Comparison of ENCODE assay signal across 18 mouse cellular contexts in genomic region chr1:144120042-144120441, GRCm38 (mm10). TPM values are rescaled to one million over a fixed set of nuclear protein-coding genes. Genes with fewer than 3 reads are reported as not detected.
"Had no signal": no experiment of that assay in that cellular context is flagged by ENCODE, and none has a peak within 500 bp of the region (broad histone marks: within the 10 kb centered on the region; RNA-seq: fewer than 3 reads in every experiment).

No protein-coding gene starts in this region.

- H3K36me3 ChIP-seq: liver, embryonic 13.5 days; liver, embryonic 15.5 days; midbrain, embryonic 13.5 days; midbrain, embryonic 15.5 days; neural tube, embryonic 12.5 days; stomach, embryonic 15.5 days had no signal

- H3K4me1 ChIP-seq: liver, embryonic 13.5 days; liver, embryonic 15.5 days; megakaryocyte, embryonic 14.5 days; midbrain, embryonic 13.5 days; midbrain, embryonic 15.5 days; neural tube, embryonic 12.5 days; stomach, embryonic 15.5 days had no signal

- H3K27ac ChIP-seq: liver, embryonic 13.5 days; liver, embryonic 15.5 days; macrophage; midbrain, embryonic 13.5 days; midbrain, embryonic 15.5 days; neural tube, embryonic 12.5 days; stomach, embryonic 15.5 days; stomach, postnatal 0 days had no signal

- H3K27me3 ChIP-seq: liver, embryonic 13.5 days; liver, embryonic 15.5 days; megakaryocyte, embryonic 14.5 days; midbrain, embryonic 13.5 days; midbrain, embryonic 15.5 days; neural tube, embryonic 12.5 days; stomach, embryonic 15.5 days had no signal

- H3K4me2 ChIP-seq: liver, embryonic 13.5 days; liver, embryonic 15.5 days; midbrain, embryonic 11.5 days; midbrain, embryonic 13.5 days; midbrain, embryonic 15.5 days; neural tube, embryonic 12.5 days; stomach, embryonic 15.5 days had no signal

- ATAC-seq: liver, postnatal 0 days; midbrain, embryonic 13.5 days; midbrain, embryonic 15.5 days had no signal

- H3K9me3 ChIP-seq: liver, embryonic 13.5 days; liver, embryonic 15.5 days; megakaryocyte, embryonic 14.5 days; midbrain, embryonic 13.5 days; midbrain, embryonic 15.5 days; neural tube, embryonic 12.5 days; stomach, embryonic 15.5 days had no signal

- DNase-seq: liver, embryonic 13.5 days; liver, postnatal 0 days; lung, postnatal 10 days; right cerebral cortex, postnatal 14 days; thymus, adult 2 months; thymus, postnatal 25 days; thymus, postnatal 4 days had no signal

- H3K9ac ChIP-seq: liver, embryonic 13.5 days; liver, embryonic 15.5 days; liver, postnatal 0 days; midbrain, embryonic 13.5 days; midbrain, embryonic 15.5 days; neural tube, embryonic 12.5 days; stomach, embryonic 15.5 days had no signal

- H3K4me3 ChIP-seq: liver, embryonic 13.5 days; liver, embryonic 15.5 days; megakaryocyte, embryonic 14.5 days; midbrain, embryonic 13.5 days; midbrain, embryonic 15.5 days; neural tube, embryonic 12.5 days; stomach, embryonic 15.5 days had no signal

RNA-seq across cellular contexts. Expression of gene Rgs13, which starts 57.1 kb away (rescaled TPM):
- polyA plus RNA-seq: liver, embryonic 13.5 days; liver, embryonic 15.5 days; liver, postnatal 0 days; macrophage; spleen, adult 2 months; testis, adult 2 months had no signal
